In genomic region chr5:20462376-20462775, GRCm38 (mm10) we compare ENCODE assay signal across 13 mouse cellular contexts.
DNase-seq lines count a peak whose midpoint lies in the region; ATAC-seq and TF ChIP-seq lines count a peak whose summit lies in the region.
"Had no signal": no experiment of that assay in that cellular context is flagged by ENCODE, and none has a peak within 500 bp of the region (broad histone marks: within the 10 kb centered on the region; RNA-seq: fewer than 3 reads in every experiment).

No protein-coding gene starts in this region.

- ATAC-seq in forebrain, embryonic 14.5 days = peak; percentile 78; the same call in 1 of the 2 replicates
- no peak for ATAC-seq in lung, postnatal 0 days
- ATAC-seq: intestine, embryonic 15.5 days had no signal

- no peak overlapping the region for H3K4me3 ChIP-seq in forebrain, embryonic 14.5 days (ENCODE audit: low read depth, low read length)
- H3K4me3 ChIP-seq in forebrain, embryonic 10.5 days = no peak overlapping the region
- H3K4me3 ChIP-seq in lung, postnatal 0 days (ENCODE audit: low read depth, low read length) = no peak overlapping the region
- H3K4me3 ChIP-seq: heart, embryonic 15.5 days; intestine, embryonic 15.5 days; lung, embryonic 15.5 days had no signal

- no peaks in the 10 kb centered on the region for H3K27me3 ChIP-seq in forebrain, embryonic 14.5 days (replicated peaks; ENCODE audit: control insufficient read depth, insufficient read depth, low read length)
- H3K27me3 ChIP-seq in forebrain, embryonic 10.5 days (ENCODE audit: poor library complexity, severe bottlenecking) = no peaks in the 10 kb centered on the region
- H3K27me3 ChIP-seq in lung, postnatal 0 days (replicated peaks; ENCODE audit: insufficient read depth, low read length) = no peaks in the 10 kb centered on the region
- H3K27me3 ChIP-seq: heart, embryonic 15.5 days; intestine, embryonic 15.5 days; lung, embryonic 15.5 days had no signal

- H3K4me2 ChIP-seq in forebrain, embryonic 14.5 days (ENCODE audit: low read length) = no peak overlapping the region
- no peak overlapping the region for H3K4me2 ChIP-seq in lung, postnatal 0 days (replicated peaks; ENCODE audit: low read depth, low read length)
- H3K4me2 ChIP-seq: heart, embryonic 15.5 days; intestine, embryonic 15.5 days; lung, embryonic 15.5 days had no signal

- H3K36me3 ChIP-seq in forebrain, embryonic 14.5 days (ENCODE audit: control insufficient read depth, insufficient read depth, low read length) = 0 out of 2 replicates have a peak, but pooled peaks cover 4% of the 10 kb centered on the region
- no peaks in the 10 kb centered on the region for H3K36me3 ChIP-seq in forebrain, embryonic 10.5 days (replicated peaks)
- no peaks in the 10 kb centered on the region for H3K36me3 ChIP-seq in lung, postnatal 0 days (ENCODE audit: insufficient read depth, low read length)
- H3K36me3 ChIP-seq: heart, embryonic 15.5 days; intestine, embryonic 15.5 days; lung, embryonic 15.5 days had no signal

- TF ChIP-seq CTCF in lung, postnatal 0 days (IDR thresholded peaks at IDR 0.05) = no peak

- no peak for TF ChIP-seq EP300 in lung, postnatal 0 days (IDR thresholded peaks at IDR 0.05)

- H3K9ac ChIP-seq in forebrain, embryonic 14.5 days (ENCODE audit: low read length) = no peak overlapping the region
- no peak overlapping the region for H3K9ac ChIP-seq in lung, postnatal 0 days (replicated peaks; ENCODE audit: low read depth)
- H3K9ac ChIP-seq: heart, embryonic 15.5 days; intestine, embryonic 15.5 days; lung, embryonic 15.5 days had no signal

- WGBS in forebrain, embryonic 14.5 days = 78% methylated on average over 2 of the region's 2 CpGs
- WGBS in forebrain, embryonic 10.5 days = 88% methylated on average over 2 of the region's 2 CpGs
- 60% methylated on average over 2 of the region's 2 CpGs for WGBS in lung, postnatal 0 days

- no peaks in the 10 kb centered on the region for H3K9me3 ChIP-seq in forebrain, embryonic 14.5 days (replicated peaks; ENCODE audit: control insufficient read depth, low read length)
- H3K9me3 ChIP-seq in forebrain, embryonic 10.5 days = no peaks in the 10 kb centered on the region
- H3K9me3 ChIP-seq in lung, postnatal 0 days (ENCODE audit: low read length) = no peaks in the 10 kb centered on the region
- H3K9me3 ChIP-seq: heart, embryonic 15.5 days; intestine, embryonic 15.5 days; lung, embryonic 15.5 days had no signal

- no peak overlapping the region for H3K27ac ChIP-seq in forebrain, embryonic 14.5 days (ENCODE audit: low read depth, low read length)
- no peak overlapping the region for H3K27ac ChIP-seq in forebrain, embryonic 10.5 days
- no peak overlapping the region for H3K27ac ChIP-seq in lung, postnatal 0 days (ENCODE audit: low read length)
- H3K27ac ChIP-seq: heart, embryonic 15.5 days; intestine, embryonic 15.5 days; lung, embryonic 15.5 days had no signal

- peak; percentile 64 for DNase-seq in forebrain, embryonic 14.5 days (ENCODE audit: low spot score)
- no peak for DNase-seq in forebrain, embryonic 10.5 days (ENCODE audit: extremely low spot score, low spot score)
- peak; percentile 7 for DNase-seq in lung, postnatal 10 days
- no peak for DNase-seq in lung, postnatal 0 days (ENCODE audit: low spot score)
- peak; percentile 80 for DNase-seq in layer of hippocampus, adult 9-11 months
- peak; percentile 45 to 49 for DNase-seq in right cerebral cortex, postnatal 36 days (ENCODE audit: low spot score in 2 of 2)
- no peak for DNase-seq in adrenal gland, adult 18-20 months (ENCODE audit: low spot score in 2 of 2)
- DNase-seq in thymus, postnatal 10 days (ENCODE audit: low spot score in 2 of 2) = no peak
- DNase-seq: adrenal gland, adult 8-10 months; B cell, adult 2 months had no signal

- no peaks in the 10 kb centered on the region for H3K4me1 ChIP-seq in forebrain, embryonic 14.5 days (ENCODE audit: control insufficient read depth, insufficient read depth, low read length)
- no peaks in the 10 kb centered on the region for H3K4me1 ChIP-seq in forebrain, embryonic 10.5 days
- no peaks in the 10 kb centered on the region for H3K4me1 ChIP-seq in lung, postnatal 0 days (ENCODE audit: insufficient read depth, low read depth, low read length)
- H3K4me1 ChIP-seq: heart, embryonic 15.5 days; intestine, embryonic 15.5 days; lung, embryonic 15.5 days had no signal

Comparison
In these comparisons a context has a peak if more than half of its experiments do, and no peak if none do; other contexts are left out.
1. DNase-seq: peak in forebrain, embryonic 14.5 days (single experiment), lung, postnatal 10 days (single experiment), layer of hippocampus, adult 9-11 months (single experiment) and right cerebral cortex, postnatal 36 days (2 of 2); none in forebrain, embryonic 10.5 days (single experiment), lung, postnatal 0 days (single experiment), adrenal gland, adult 18-20 months (0 of 2) and thymus, postnatal 10 days (0 of 2).